Mouse (Mus musculus) midbrain, embryonic 16.5 days (tissue): ENCODE results near the gene Ntrk1. TPM values are rescaled to one million over a fixed set of nuclear protein-coding genes. Genes with fewer than 3 reads are reported as not detected.

Experiments used
- ATAC-seq: fragments of 200-750 bp; cut with Nextera tagmentation; 2 replicates; pipeline ENCODE4 v1.8.0; 2017; ENCODE audit warnings: moderate TSS enrichment
- H3K27ac ChIP-seq: fragments of 300-500 bp; sonication (generic); 2 replicates; pipeline ENCODE4 v1.5.1; 2014; ENCODE audit warnings: mild to moderate bottlenecking, low read length, mixed read lengths
- H3K27me3 ChIP-seq: fragments of 300-500 bp; sonication (generic); 2 replicates; pipeline ENCODE4 v1.6.1; 2014; ENCODE audit warnings: low read depth, low read length, mixed read lengths; ENCODE audit not compliant: control insufficient read depth, insufficient read depth
- H3K36me3 ChIP-seq: fragments of 300-500 bp; sonication (generic); 2 replicates; pipeline ENCODE4 v1.6.1; 2014; ENCODE audit warnings: mild to moderate bottlenecking, low read length, moderate library complexity, mixed read lengths; ENCODE audit not compliant: control insufficient read depth, insufficient read depth
- H3K4me1 ChIP-seq: fragments of 300-500 bp; sonication (generic); 2 replicates; pipeline ENCODE4 v1.6.1; 2014; ENCODE audit warnings: mild to moderate bottlenecking, low read length, mixed read lengths; ENCODE audit not compliant: control insufficient read depth, insufficient read depth
- H3K4me2 ChIP-seq: fragments of 300-500 bp; sonication (generic); 2 replicates; pipeline ENCODE4 v1.6.1; 2014; ENCODE audit warnings: mild to moderate bottlenecking, low read length, mixed read lengths
- H3K4me3 ChIP-seq: fragments of 300-500 bp; sonication (generic); 2 replicates; pipeline ENCODE4 v1.5.1; 2014; ENCODE audit warnings: low read depth, mild to moderate bottlenecking, low read length, moderate library complexity, mixed read lengths
- H3K9ac ChIP-seq: fragments of 300-500 bp; sonication (generic); 2 replicates; pipeline ENCODE4 v1.6.1; 2014; ENCODE audit warnings: low read depth, low read length, mixed read lengths
- H3K9me3 ChIP-seq: fragments of 300-500 bp; sonication (generic); replicated peaks from 2 replicates; pipeline ENCODE4 v1.6.1; 2014; ENCODE audit warnings: mild to moderate bottlenecking, low read length, mixed read lengths; ENCODE audit not compliant: control insufficient read depth, poor library complexity, severe bottlenecking
- WGBS: fragments of 180-500 bp; shearing (Covaris S2); extraction: QIAGEN DNeasy Blood & Tissue Kit; methylation state at CpG from one replicate; pipeline ENCODE4 v1.1.7; 2014; 5-methylcytosine and 5-hydroxymethylcytosine counted together
- polyA plus RNA-seq: library from polyadenylated mRNA; unstranded; fragments of >200 nt; fragmentation: Nextera tagmentation; extraction: Ambion mirVana; gene quantifications from 2 replicates; pipeline ENCODE4 v1.2.1, GENCODE M21; 2015

The Ntrk1 gene
- polyA plus RNA-seq, 1 experiment from 2014 or later: 1.4 TPM

DNA sequence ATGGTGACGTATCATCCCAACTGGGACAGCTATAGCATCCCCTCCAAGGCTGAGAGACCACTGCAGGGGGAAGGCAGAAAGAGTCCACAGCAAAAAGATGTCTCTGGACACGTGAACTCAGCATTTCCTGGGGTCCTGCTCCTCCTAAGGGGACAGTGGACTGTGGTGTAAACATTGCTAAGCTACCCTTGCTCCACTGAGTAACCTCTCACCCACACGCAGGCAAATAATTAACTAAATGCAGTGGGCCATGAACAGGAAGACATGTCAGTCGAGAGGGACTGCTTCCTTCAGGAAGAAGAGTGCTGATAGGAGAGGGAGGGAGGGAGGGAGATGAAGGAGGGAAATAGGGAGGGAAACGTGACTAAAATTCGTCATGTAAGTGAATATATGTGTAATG is 23.9 kb downstream of the Ntrk1 start:
- no peaks in the 10 kb centered on the region for H3K4me1 ChIP-seq
- no peaks in the 10 kb centered on the region for H3K36me3 ChIP-seq
- no peak overlapping the region for H3K4me2 ChIP-seq
- 0 out of 2 replicates have a peak, but pooled peaks cover 3% of the 10 kb centered on the region for H3K9me3 ChIP-seq
- H3K9ac ChIP-seq: no peak overlapping the region
- H3K27me3 ChIP-seq: peaks cover 15% of the 10 kb centered on the region
- H3K4me3 ChIP-seq: no peak overlapping the region
- no peak overlapping the region for H3K27ac ChIP-seq
- no peak for ATAC-seq
- WGBS: 58% methylated on average over 6 of the region's 6 CpGs

- no peaks in the 10 kb centered on the region for H3K4me1 ChIP-seq
- H3K9ac ChIP-seq: no peak overlapping the region
- ATAC-seq: no peak
- H3K27ac ChIP-seq: no peak overlapping the region
- H3K4me2 ChIP-seq: no peak overlapping the region
- H3K9me3 ChIP-seq: 0 out of 2 replicates have a peak, but pooled peaks cover 3% of the 10 kb centered on the region
- WGBS: 2% methylated on average over 4 of the region's 4 CpGs
- no peaks in the 10 kb centered on the region for H3K36me3 ChIP-seq
- peaks cover 15% of the 10 kb centered on the region for H3K27me3 ChIP-seq
- no peak overlapping the region for H3K4me3 ChIP-seq
Observed at GRCm38 (mm10) chr3:87770280-87770679, 24.7 kb downstream of the Ntrk1 start.

DNA sequence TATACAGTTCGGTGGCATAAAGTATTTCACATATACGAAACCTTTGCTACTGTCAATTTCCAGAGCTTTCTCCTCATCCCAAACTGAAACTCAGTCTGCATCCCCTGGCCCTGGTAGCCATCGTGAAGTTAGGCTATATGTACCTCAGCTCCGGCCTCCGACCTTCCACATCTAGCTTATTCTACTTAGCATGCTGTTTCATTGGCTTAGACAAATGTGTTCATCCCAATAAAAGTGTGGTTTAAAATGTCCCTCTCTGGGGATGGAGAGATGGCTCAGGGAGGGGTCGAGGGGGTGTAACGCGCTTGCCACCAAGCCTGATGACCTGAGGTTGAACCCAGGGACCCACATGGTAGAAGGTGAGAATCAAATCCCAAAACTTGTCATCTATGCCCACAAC is 25.5 kb downstream of the Ntrk1 start:
- peaks cover 15% of the 10 kb centered on the region for H3K27me3 ChIP-seq
- ATAC-seq: no peak

DNA sequence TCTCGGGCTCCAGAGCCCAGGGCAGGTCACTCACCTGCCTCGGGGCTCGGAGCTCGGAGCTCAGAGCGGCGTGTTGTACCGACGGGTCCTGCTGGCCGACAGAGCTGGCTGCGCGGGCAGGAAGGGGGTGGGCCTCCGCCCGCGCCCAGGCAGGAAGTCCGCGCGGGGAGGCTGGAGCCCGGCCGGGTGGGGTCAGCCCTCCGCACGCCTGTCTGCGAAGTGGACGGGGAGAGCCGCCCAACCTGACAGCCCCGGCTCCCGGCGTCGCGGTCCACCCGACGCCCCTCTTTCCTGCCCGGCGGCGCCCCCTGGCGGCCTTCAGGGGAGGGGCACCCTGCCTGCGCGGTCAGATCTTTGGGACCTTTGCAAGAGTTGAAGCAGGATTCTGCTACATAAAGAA is 26.1 kb downstream of the Ntrk1 start:
- H3K4me2 ChIP-seq: peak overlapping the region; percentile 46
- H3K4me3 ChIP-seq: peak overlapping the region; percentile 32
- H3K27me3 ChIP-seq: peaks cover 15% of the 10 kb centered on the region
- no peaks in the 10 kb centered on the region for H3K4me1 ChIP-seq
- H3K27ac ChIP-seq: no peak overlapping the region; the same call in 1 of the 2 replicates
- H3K36me3 ChIP-seq: no peaks in the 10 kb centered on the region
- H3K9ac ChIP-seq: no peak overlapping the region
- no peak for ATAC-seq
- WGBS: 4% methylated on average over 34 of the region's 37 CpGs
- 0 out of 2 replicates have a peak, but pooled peaks cover 3% of the 10 kb centered on the region for H3K9me3 ChIP-seq

More for the DNA sequence above, 25.5 kb downstream of the Ntrk1 start:
- no peak overlapping the region for H3K4me3 ChIP-seq
- no peak overlapping the region for H3K9ac ChIP-seq
- H3K9me3 ChIP-seq: 0 out of 2 replicates have a peak, but pooled peaks cover 3% of the 10 kb centered on the region
- no peaks in the 10 kb centered on the region for H3K4me1 ChIP-seq
- no peak overlapping the region for H3K4me2 ChIP-seq
- no peak overlapping the region for H3K27ac ChIP-seq
- no peaks in the 10 kb centered on the region for H3K36me3 ChIP-seq
- WGBS: 81% methylated on average over 8 of the region's 8 CpGs

DNA sequence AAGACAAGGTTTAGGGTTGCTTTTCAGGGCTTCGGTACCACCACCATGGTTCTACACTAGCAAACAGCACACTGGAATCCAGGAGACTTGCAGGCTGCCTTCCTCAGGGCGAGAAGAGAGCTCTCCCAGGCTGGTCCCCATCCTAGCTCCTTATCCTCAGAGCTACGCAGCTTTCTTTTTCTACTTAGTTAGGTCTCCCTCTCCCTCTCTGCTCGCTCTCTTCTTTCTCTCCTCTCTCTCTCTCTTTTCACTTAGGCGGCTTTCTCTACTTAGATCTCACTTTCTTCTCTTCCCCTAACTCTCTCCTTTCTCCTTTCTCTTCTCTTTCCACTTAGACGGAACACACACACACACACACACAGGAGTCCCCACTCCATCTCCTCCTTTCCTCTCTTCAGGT is 26.5 kb downstream of the Ntrk1 start:
- Histone ChIP-seq H3K27ac (no peak overlapping the region; the same call in 1 of the 2 replicates), H3K9ac (no peak overlapping the region), H3K4me3 (peak overlapping the region; percentile 32), H3K9me3 (0 out of 2 replicates have a peak, but pooled peaks cover 3% of the 10 kb centered on the region), H3K4me2 (peak overlapping the region; percentile 46), H3K27me3 (peaks cover 15% of the 10 kb centered on the region), H3K36me3 (no peaks in the 10 kb centered on the region), H3K4me1 (no peaks in the 10 kb centered on the region)
- WGBS: 59% methylated on average over 6 of the region's 6 CpGs
- no peak for ATAC-seq

- H3K4me1 ChIP-seq: no peaks in the 10 kb centered on the region
- 0 out of 2 replicates have a peak, but pooled peaks cover 3% of the 10 kb centered on the region for H3K9me3 ChIP-seq
- no peaks in the 10 kb centered on the region for H3K36me3 ChIP-seq
- peaks cover 15% of the 10 kb centered on the region for H3K27me3 ChIP-seq
- H3K9ac ChIP-seq: no peak overlapping the region; the same call in 1 of the 2 replicates
- H3K4me3 ChIP-seq: peak overlapping the region; percentile 6; the same call in 1 of the 2 replicates
- no peak for ATAC-seq
- peak overlapping the region; percentile 2; the same call in 1 of the 2 replicates for H3K4me2 ChIP-seq
- WGBS: 62% methylated on average over 8 of the region's 8 CpGs
- H3K27ac ChIP-seq: no peak overlapping the region
Observed at GRCm38 (mm10) chr3:87767764-87768163, 27.2 kb downstream of the Ntrk1 start.

- H3K9ac ChIP-seq: no peak overlapping the region
- H3K9me3 ChIP-seq: 0 out of 2 replicates have a peak, but pooled peaks cover 3% of the 10 kb centered on the region
- H3K4me3 ChIP-seq: no peak overlapping the region
- peaks cover 15% of the 10 kb centered on the region for H3K27me3 ChIP-seq
- WGBS: 89% methylated on average over 3 of the region's 3 CpGs
- H3K36me3 ChIP-seq: no peaks in the 10 kb centered on the region
- no peak overlapping the region for H3K4me2 ChIP-seq
- no peak overlapping the region for H3K27ac ChIP-seq
- no peak for ATAC-seq
- no peaks in the 10 kb centered on the region for H3K4me1 ChIP-seq
Observed at GRCm38 (mm10) chr3:87766284-87766667, 28.7 kb downstream of the Ntrk1 start.

- peaks cover 15% of the 10 kb centered on the region for H3K27me3 ChIP-seq
- H3K27ac ChIP-seq: no peak overlapping the region
- no peak for ATAC-seq
- 0 out of 2 replicates have a peak, but pooled peaks cover 3% of the 10 kb centered on the region for H3K9me3 ChIP-seq
- no peaks in the 10 kb centered on the region for H3K36me3 ChIP-seq
- H3K9ac ChIP-seq: no peak overlapping the region
- H3K4me3 ChIP-seq: no peak overlapping the region
- 85% methylated on average over 5 of the region's 5 CpGs for WGBS
- no peak overlapping the region for H3K4me2 ChIP-seq
- no peaks in the 10 kb centered on the region for H3K4me1 ChIP-seq
Observed at GRCm38 (mm10) chr3:87765631-87766283, 29.2 kb downstream of the Ntrk1 start.

DNA sequence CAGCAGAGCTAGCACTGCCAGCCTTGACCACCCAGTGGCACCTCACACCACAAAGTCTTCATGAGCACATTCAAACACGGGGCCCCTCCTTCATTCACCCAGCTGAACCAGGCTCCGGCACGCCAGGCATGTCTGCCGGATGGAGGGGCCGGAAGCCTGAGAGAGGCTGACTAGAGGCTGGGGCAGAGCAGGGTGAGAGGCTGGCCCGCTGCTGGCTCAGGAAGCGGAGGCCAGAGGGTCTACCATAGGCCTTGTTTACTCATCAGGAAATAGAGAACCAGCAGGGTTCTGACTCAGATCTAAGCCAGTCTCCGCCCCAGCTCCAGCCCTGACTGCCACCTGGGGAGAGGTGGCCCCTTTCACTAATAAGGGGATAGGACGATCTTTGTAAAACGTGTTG is 29.9 kb downstream of the Ntrk1 start:
- Histone ChIP-seq H3K4me3 (no peak overlapping the region), H3K4me2 (no peak overlapping the region), H3K4me1 (no peaks in the 10 kb centered on the region), H3K36me3 (no peaks in the 10 kb centered on the region), H3K27me3 (peaks cover 15% of the 10 kb centered on the region), H3K9ac (no peak overlapping the region), H3K27ac (peak overlapping the region; percentile 41; the same call in 1 of the 2 replicates), H3K9me3 (0 out of 2 replicates have a peak, but pooled peaks cover 3% of the 10 kb centered on the region)
- WGBS: 20% methylated on average over 10 of the region's 10 CpGs
- ATAC-seq: no peak
